In genomic region chr8:117332229-117333010, GRCm38 (mm10) we compare ENCODE assay signal across 16 mouse cellular contexts.
DNase-seq lines count a peak whose midpoint lies in the region; ATAC-seq lines count a peak whose summit lies in the region.
"Had no signal": no experiment of that assay in that cellular context is flagged by ENCODE, and none has a peak within 500 bp of the region (broad histone marks: within the 10 kb centered on the region; RNA-seq: fewer than 3 reads in every experiment).

No protein-coding gene starts in this region.

- ATAC-seq in intestine, embryonic 14.5 days (replicated peaks; ENCODE audit: low FRiP score, low TSS enrichment, low read depth): no peak
- ATAC-seq in liver, embryonic 16.5 days (ENCODE audit: low read depth): no peak
- no peak for ATAC-seq in stomach, embryonic 16.5 days (ENCODE audit: insufficient read depth, low FRiP score)
- ATAC-seq in midbrain, embryonic 14.5 days (ENCODE audit: low FRiP score, low TSS enrichment): no peak

- no peak overlapping the region for H3K4me3 ChIP-seq in intestine, embryonic 14.5 days (ENCODE audit: low read depth, low read length)
- H3K4me3 ChIP-seq in liver, embryonic 16.5 days (ENCODE audit: low read depth, low read length): no peak overlapping the region
- no peak overlapping the region for H3K4me3 ChIP-seq in stomach, embryonic 16.5 days (replicated peaks; ENCODE audit: low read length)
- no peak overlapping the region for H3K4me3 ChIP-seq in midbrain, embryonic 14.5 days (replicated peaks; ENCODE audit: low read depth, low read length)
- H3K4me3 ChIP-seq: embryonic facial prominence, embryonic 13.5 days; heart, embryonic 13.5 days; hindbrain, embryonic 15.5 days had no signal

- peak overlapping the region; percentile 81 for H3K27ac ChIP-seq in intestine, embryonic 14.5 days (ENCODE audit: low read depth)
- H3K27ac ChIP-seq in liver, embryonic 16.5 days (ENCODE audit: low read length): peak overlapping the region; percentile 91; the same call in 1 of the 2 replicates
- H3K27ac ChIP-seq in stomach, embryonic 16.5 days (ENCODE audit: low read length): peak overlapping the region; percentile 94; the same call in 1 of the 2 replicates
- no peak overlapping the region for H3K27ac ChIP-seq in midbrain, embryonic 14.5 days (replicated peaks; ENCODE audit: low read depth, low read length)
- H3K27ac ChIP-seq: embryonic facial prominence, embryonic 13.5 days; heart, embryonic 13.5 days; hindbrain, embryonic 15.5 days had no signal

- H3K27me3 ChIP-seq in intestine, embryonic 14.5 days (replicated peaks; ENCODE audit: control insufficient read depth, insufficient read depth, low read length): no peaks in the 10 kb centered on the region
- H3K27me3 ChIP-seq in liver, embryonic 16.5 days (ENCODE audit: control insufficient read depth, insufficient read depth, low read depth, low read length): no peaks in the 10 kb centered on the region
- no peaks in the 10 kb centered on the region for H3K27me3 ChIP-seq in stomach, embryonic 16.5 days (ENCODE audit: control insufficient read depth, insufficient read depth, low read length)
- H3K27me3 ChIP-seq in midbrain, embryonic 14.5 days (ENCODE audit: control insufficient read depth, insufficient read depth, low read length): no peaks in the 10 kb centered on the region
- H3K27me3 ChIP-seq: embryonic facial prominence, embryonic 13.5 days; heart, embryonic 13.5 days; hindbrain, embryonic 15.5 days had no signal

- H3K4me1 ChIP-seq in intestine, embryonic 14.5 days (replicated peaks; ENCODE audit: control insufficient read depth, insufficient read depth, low read length): peaks cover 65% of the 10 kb centered on the region
- H3K4me1 ChIP-seq in liver, embryonic 16.5 days (ENCODE audit: control insufficient read depth, low read depth, low read length): peaks cover 60% of the 10 kb centered on the region
- H3K4me1 ChIP-seq in stomach, embryonic 16.5 days (ENCODE audit: control insufficient read depth, insufficient read depth, low read length): peaks cover 65% of the 10 kb centered on the region
- H3K4me1 ChIP-seq in midbrain, embryonic 14.5 days (ENCODE audit: control insufficient read depth, insufficient read depth, low read length): peaks cover 29% of the 10 kb centered on the region

- H3K9ac ChIP-seq in intestine, embryonic 14.5 days (ENCODE audit: low read length): no peak overlapping the region
- H3K9ac ChIP-seq in liver, embryonic 16.5 days (ENCODE audit: low read depth, low read length): peak overlapping the region; percentile 66; the same call in 1 of the 2 replicates
- no peak overlapping the region; the same call in 1 of the 2 replicates for H3K9ac ChIP-seq in stomach, embryonic 16.5 days (ENCODE audit: low read length)
- no peak overlapping the region for H3K9ac ChIP-seq in midbrain, embryonic 14.5 days (replicated peaks; ENCODE audit: low read length)
- H3K9ac ChIP-seq: embryonic facial prominence, embryonic 13.5 days; heart, embryonic 13.5 days; hindbrain, embryonic 15.5 days had no signal

- no peak overlapping the region for H3K4me2 ChIP-seq in intestine, embryonic 14.5 days (ENCODE audit: low read length)
- no peak overlapping the region for H3K4me2 ChIP-seq in liver, embryonic 16.5 days (ENCODE audit: low read depth, low read length)
- H3K4me2 ChIP-seq in stomach, embryonic 16.5 days (ENCODE audit: low read depth, low read length): no peak overlapping the region
- H3K4me2 ChIP-seq in midbrain, embryonic 14.5 days (ENCODE audit: low read length): no peak overlapping the region
- H3K4me2 ChIP-seq: embryonic facial prominence, embryonic 13.5 days; heart, embryonic 13.5 days; hindbrain, embryonic 15.5 days had no signal

- DNase-seq in right cerebral cortex, adult 18-20 months: peak; percentile 82
- no peak for DNase-seq in right cerebral cortex, postnatal 14 days
- DNase-seq in intestine, embryonic 14.5 days (ENCODE audit: low spot score): no peak
- DNase-seq in retina, postnatal 1 day: no peak
- DNase-seq in cerebellum, adult 8-10 months: no peak
- DNase-seq in midbrain, embryonic 14.5 days: no peak
- DNase-seq: adrenal gland, adult 2 months; cerebellum, adult 11 months; layer of hippocampus, postnatal 36 days; lung, postnatal 14 days; thymus, postnatal 14 days had no signal

- H3K9me3 ChIP-seq in intestine, embryonic 14.5 days (ENCODE audit: control insufficient read depth, low read length): no peaks in the 10 kb centered on the region
- H3K9me3 ChIP-seq in liver, embryonic 16.5 days (replicated peaks; ENCODE audit: control insufficient read depth, low read length): no peaks in the 10 kb centered on the region
- H3K9me3 ChIP-seq in stomach, embryonic 16.5 days (replicated peaks; ENCODE audit: control insufficient read depth, low read length): no peaks in the 10 kb centered on the region
- no peaks in the 10 kb centered on the region for H3K9me3 ChIP-seq in midbrain, embryonic 14.5 days (ENCODE audit: control insufficient read depth, low read length)
- H3K9me3 ChIP-seq: embryonic facial prominence, embryonic 13.5 days; heart, embryonic 13.5 days; hindbrain, embryonic 15.5 days had no signal

- WGBS in intestine, embryonic 14.5 days: 61% methylated on average over 27 of the region's 27 CpGs
- WGBS in liver, embryonic 16.5 days (ENCODE audit: insufficient replicate concordance): 73% methylated on average over 27 of the region's 27 CpGs
- WGBS in stomach, embryonic 16.5 days: 69% methylated on average over 27 of the region's 27 CpGs
- 86% methylated on average over 27 of the region's 27 CpGs for WGBS in midbrain, embryonic 14.5 days

- no peaks in the 10 kb centered on the region for H3K36me3 ChIP-seq in intestine, embryonic 14.5 days (ENCODE audit: control insufficient read depth, insufficient read depth, low read length)
- H3K36me3 ChIP-seq in liver, embryonic 16.5 days (ENCODE audit: control insufficient read depth, insufficient read depth): no peaks in the 10 kb centered on the region
- H3K36me3 ChIP-seq in stomach, embryonic 16.5 days (ENCODE audit: control insufficient read depth, insufficient read depth, low read length): no peaks in the 10 kb centered on the region
- no peaks in the 10 kb centered on the region for H3K36me3 ChIP-seq in midbrain, embryonic 14.5 days (ENCODE audit: control insufficient read depth, insufficient read depth, low read length)
- H3K36me3 ChIP-seq: embryonic facial prominence, embryonic 13.5 days; heart, embryonic 13.5 days; hindbrain, embryonic 15.5 days had no signal
